Mouse (Mus musculus) embryonic facial prominence, embryonic 12.5 days (tissue): ENCODE measurements at regions not wholly inside any gene's neighbourhood (a gene's known extent, or its start where the extent isn't known, plus 50 kb on each side); places are given as distances from the start of the nearest gene placed in this dataset.

Source experiments
- ATAC-seq: fragments of 200-750 bp; cut with Nextera tagmentation; 2 replicates; pipeline ENCODE4 v1.8.0; 2017; ENCODE audit not compliant: insufficient number of reproducible peaks, insufficient read depth, low FRiP score, low TSS enrichment
- H3K27ac ChIP-seq: fragments of 300-500 bp; sonication (generic); 2 replicates; pipeline ENCODE4 v1.5.1; 2016; ENCODE audit warnings: mild to moderate bottlenecking
- H3K27me3 ChIP-seq: fragments of 300-500 bp; sonication (generic); 2 replicates; pipeline ENCODE4 v1.6.1; 2016; ENCODE audit warnings: mild to moderate bottlenecking, moderate library complexity
- H3K36me3 ChIP-seq: fragments of 300-500 bp; sonication (generic); 2 replicates; pipeline ENCODE4 v1.6.1; 2016; ENCODE audit warnings: mild to moderate bottlenecking
- H3K4me1 ChIP-seq: fragments of 300-500 bp; sonication (generic); 2 replicates; pipeline ENCODE4 v1.6.1; 2016
- H3K4me2 ChIP-seq: fragments of 300-500 bp; sonication (generic); replicated peaks from 2 replicates; pipeline ENCODE4 v1.6.1; 2016; ENCODE audit warnings: mild to moderate bottlenecking, moderate library complexity
- H3K4me3 ChIP-seq: fragments of 300-500 bp; sonication (generic); 2 replicates; pipeline ENCODE4 v1.5.1; 2016; ENCODE audit warnings: mild to moderate bottlenecking
- H3K9ac ChIP-seq: fragments of 300-500 bp; sonication (generic); 2 replicates; pipeline ENCODE4 v1.6.1; 2016; ENCODE audit warnings: mild to moderate bottlenecking, moderate library complexity
- H3K9me3 ChIP-seq: fragments of 300-500 bp; sonication (generic); 2 replicates; pipeline ENCODE4 v1.6.1; 2016; ENCODE audit warnings: mild to moderate bottlenecking, moderate library complexity
- WGBS: fragments of 180-500 bp; shearing (Covaris S2); methylation state at CpG from one replicate; pipeline ENCODE4 v1.1.7; 2016; 5-methylcytosine and 5-hydroxymethylcytosine counted together

DNA sequence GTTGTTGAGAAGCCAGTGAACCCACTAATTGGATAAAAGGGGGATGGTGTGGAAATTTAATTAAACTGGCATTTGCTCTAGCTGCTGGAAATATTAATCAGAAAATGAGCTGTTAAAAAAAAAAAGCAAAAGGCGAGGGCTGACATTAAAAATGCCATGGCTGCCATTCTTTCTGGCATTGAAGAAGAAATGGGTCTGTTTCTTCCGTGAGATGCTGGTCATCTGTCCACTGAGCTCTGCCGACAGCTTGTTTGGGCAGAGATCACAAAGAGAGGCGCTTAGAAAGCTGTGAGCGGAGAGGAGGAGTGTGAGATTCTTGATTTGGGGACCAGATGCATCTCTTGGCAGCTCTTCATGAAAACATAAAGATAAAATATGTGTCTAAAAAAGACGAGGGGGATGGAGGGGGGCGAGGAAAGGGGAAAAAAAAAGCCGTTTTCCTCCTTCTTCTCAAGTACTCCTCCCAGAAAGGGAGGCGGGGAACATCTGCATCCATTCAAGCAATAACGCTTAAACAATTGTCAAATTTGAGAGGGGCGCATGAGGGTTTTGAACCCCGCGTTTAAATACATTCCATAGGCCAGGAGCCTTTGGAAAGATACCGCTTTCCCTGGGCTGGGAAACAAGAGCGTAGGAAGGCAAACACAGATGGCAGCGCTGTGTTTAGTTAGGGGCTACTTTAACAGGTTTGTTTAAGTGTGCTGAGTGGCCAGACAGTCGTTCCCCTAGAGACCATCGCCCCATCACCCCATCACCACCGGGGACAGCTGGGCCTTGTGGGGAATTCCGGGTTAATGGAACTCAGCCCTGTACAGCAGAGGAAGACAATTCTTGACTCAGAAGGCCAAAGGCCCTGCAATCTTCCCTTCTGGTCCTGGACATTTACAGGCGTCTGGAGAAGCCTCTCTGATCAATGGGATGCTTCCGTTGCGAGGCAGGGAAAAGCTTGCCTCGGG lies 109.2 kb upstream of the Slit3 start:
- Histone ChIP-seq H3K27me3 (peaks cover 6% of the 10 kb centered on the region; the same call in 1 of the 2 replicates), H3K9ac (no peak overlapping the region), H3K36me3 (no peaks in the 10 kb centered on the region), H3K4me3 (no peak overlapping the region), H3K4me1 (peaks cover 11% of the 10 kb centered on the region), H3K9me3 (no peaks in the 10 kb centered on the region), H3K27ac (peak overlapping the region; percentile 23; the same call in 1 of the 2 replicates), H3K4me2 (peak overlapping the region; percentile 7; the same call in 1 of the 2 replicates)
- ATAC-seq: no peak
- 37% methylated on average over 24 of the region's 24 CpGs for WGBS

DNA sequence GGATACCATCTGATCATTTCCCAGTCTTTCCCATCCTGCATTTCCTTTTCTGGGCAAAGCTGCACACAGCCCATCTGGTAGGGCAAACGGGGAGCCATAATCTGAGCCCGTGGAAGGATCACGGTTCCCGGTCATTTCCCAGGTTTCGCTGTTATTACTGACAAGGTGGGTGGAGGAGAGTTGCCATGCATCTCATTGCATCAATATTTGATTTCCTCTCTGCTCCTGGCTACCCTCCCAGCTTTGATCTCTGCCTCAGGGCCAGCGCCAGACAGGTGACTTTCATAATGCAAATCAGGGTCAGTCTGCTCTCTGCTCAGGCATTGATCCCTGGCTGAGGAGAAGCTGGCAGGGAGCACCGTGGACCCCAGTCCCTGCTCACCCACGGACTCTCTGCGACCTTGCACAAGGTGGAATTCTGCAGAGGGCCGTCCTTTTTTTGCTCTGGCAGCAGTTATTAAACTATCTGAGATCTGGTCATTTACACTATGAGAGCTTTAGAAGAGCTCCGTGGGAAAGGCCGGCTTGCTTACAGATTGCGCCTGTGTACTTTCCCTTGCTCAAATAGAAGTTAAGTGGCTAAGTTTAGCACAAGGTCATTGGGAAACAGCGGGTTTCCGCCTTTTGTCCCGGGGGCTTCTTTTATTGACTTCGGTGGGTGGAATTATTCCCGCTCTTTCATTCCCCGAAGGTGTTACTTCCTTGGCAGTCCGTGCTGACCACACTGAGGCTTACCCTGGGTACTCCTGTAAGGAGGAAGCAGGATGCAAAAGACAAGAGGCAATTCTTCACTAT lies 114.1 kb upstream of the Slit3 start:
- H3K4me1 ChIP-seq: peaks cover 10% of the 10 kb centered on the region
- no peak overlapping the region for H3K4me2 ChIP-seq
- H3K36me3 ChIP-seq: no peaks in the 10 kb centered on the region
- H3K4me3 ChIP-seq: no peak overlapping the region
- H3K9me3 ChIP-seq: no peaks in the 10 kb centered on the region
- H3K27me3 ChIP-seq: peaks cover 6% of the 10 kb centered on the region; the same call in 1 of the 2 replicates
- no peak overlapping the region for H3K9ac ChIP-seq
- ATAC-seq: no peak
- 37% methylated on average over 20 of the region's 20 CpGs for WGBS
- H3K27ac ChIP-seq: no peak overlapping the region

DNA sequence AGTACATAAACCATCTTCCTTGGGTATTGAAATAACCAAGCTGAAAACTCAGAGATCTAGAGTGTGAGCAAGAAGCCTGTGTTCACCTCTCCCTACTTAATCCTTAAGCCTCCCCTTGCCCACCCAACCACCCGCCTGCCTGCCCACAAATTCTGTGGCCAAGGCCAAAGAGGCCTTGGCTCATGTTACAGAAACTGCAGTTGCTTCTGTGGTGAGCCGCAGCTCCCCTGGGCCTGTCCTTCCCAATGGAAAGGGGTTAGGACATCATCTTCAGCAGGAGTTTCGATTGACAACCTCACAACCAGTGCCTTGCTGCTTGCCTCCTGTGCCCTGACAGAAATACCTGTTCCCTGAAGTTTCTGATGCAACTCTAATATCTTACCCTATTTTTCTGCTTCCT lies 115.9 kb upstream of the Slit3 start:
- ATAC-seq: no peak
- no peaks in the 10 kb centered on the region for H3K36me3 ChIP-seq
- H3K4me1 ChIP-seq: peaks cover 9% of the 10 kb centered on the region
- H3K4me3 ChIP-seq: no peak overlapping the region
- no peak overlapping the region for H3K9ac ChIP-seq
- no peaks in the 10 kb centered on the region for H3K9me3 ChIP-seq
- no peak overlapping the region for H3K4me2 ChIP-seq
- 65% methylated on average over 3 of the region's 3 CpGs for WGBS
- H3K27ac ChIP-seq: no peak overlapping the region
- H3K27me3 ChIP-seq: peaks cover 6% of the 10 kb centered on the region; the same call in 1 of the 2 replicates

DNA sequence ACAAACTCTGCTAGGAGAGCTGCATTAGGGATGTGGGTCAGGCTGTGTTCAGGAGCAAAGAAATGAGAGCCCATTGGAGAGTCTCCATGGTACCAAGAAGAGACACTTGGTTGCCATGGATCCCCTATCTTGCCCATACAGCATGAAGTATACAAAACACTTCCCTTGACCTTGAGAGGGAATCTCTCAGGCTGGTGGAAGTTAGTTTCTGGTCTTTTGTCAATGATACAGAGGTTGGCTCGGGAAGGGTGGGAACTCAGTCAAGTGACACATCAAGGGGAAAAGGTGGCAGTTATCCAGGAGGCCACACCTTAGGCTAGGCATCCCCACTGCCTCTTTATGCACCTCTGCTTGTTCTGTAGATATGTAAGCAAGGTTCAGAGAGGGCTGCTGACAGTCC lies 116.6 kb upstream of the Slit3 start:
- Histone ChIP-seq H3K27ac (no peak overlapping the region), H3K36me3 (no peaks in the 10 kb centered on the region), H3K4me1 (peaks cover 9% of the 10 kb centered on the region), H3K9ac (no peak overlapping the region), H3K9me3 (no peaks in the 10 kb centered on the region), H3K4me3 (no peak overlapping the region), H3K27me3 (peaks cover 6% of the 10 kb centered on the region; the same call in 1 of the 2 replicates), H3K4me2 (no peak overlapping the region)
- ATAC-seq: no peak
- 75% methylated on average over 1 of the region's 1 CpGs for WGBS

DNA sequence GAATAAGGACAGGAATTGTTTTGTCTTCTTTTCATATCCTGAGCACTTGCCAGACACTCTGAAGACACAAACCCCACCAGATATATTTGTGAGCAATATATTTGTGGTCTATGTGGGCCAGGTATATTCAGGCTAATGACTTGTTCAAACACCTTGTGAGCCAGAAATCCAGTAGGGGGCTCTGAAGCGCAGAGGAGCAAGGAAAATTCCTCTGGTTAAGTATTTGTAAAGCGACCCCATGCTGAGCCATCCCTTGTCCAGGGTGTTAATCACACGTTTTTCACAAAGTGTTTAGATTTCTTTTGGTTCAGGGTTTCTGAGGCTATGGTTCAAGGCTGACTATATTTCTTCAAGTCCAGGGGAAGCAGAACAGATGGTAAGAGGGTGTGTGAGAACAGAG lies 117.1 kb upstream of the Slit3 start:
- no peaks in the 10 kb centered on the region for H3K36me3 ChIP-seq

DNA sequence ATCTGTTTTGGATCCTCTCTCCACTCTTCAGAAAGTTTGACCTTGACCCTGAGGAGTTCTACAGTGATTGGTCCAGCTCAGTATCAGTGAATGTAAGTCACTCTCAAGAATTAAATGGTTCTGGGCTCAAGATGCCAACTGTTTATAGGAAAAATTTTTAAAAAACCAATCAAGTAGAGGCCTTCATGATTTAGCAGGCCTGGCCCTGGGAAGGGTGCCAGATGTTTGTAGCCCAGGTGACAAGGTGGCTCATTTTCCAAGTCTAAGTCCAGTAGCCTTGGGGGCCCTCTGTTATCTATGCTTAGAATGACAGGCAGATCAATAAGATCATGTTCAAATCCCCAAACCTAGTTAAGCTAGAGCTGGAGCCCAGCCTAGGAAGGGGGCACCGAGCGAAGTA lies 123.1 kb upstream of the Slit3 start:
- Histone ChIP-seq H3K36me3 (no peaks in the 10 kb centered on the region), H3K9ac (no peak overlapping the region), H3K27me3 (no peaks in the 10 kb centered on the region), H3K4me3 (no peak overlapping the region), H3K27ac (no peak overlapping the region), H3K4me2 (no peak overlapping the region), H3K4me1 (no peaks in the 10 kb centered on the region), H3K9me3 (no peaks in the 10 kb centered on the region)
- 83% methylated on average over 2 of the region's 2 CpGs for WGBS
- ATAC-seq: no peak

More for the DNA sequence above, 117.1 kb upstream of the Slit3 start:
- Histone ChIP-seq H3K4me2 (no peak overlapping the region), H3K9ac (no peak overlapping the region), H3K27ac (no peak overlapping the region), H3K4me3 (no peak overlapping the region), H3K27me3 (peaks cover 6% of the 10 kb centered on the region; the same call in 1 of the 2 replicates), H3K4me1 (peaks cover 9% of the 10 kb centered on the region), H3K9me3 (no peaks in the 10 kb centered on the region)
- no peak for ATAC-seq
- 28% methylated on average over 3 of the region's 3 CpGs for WGBS

DNA sequence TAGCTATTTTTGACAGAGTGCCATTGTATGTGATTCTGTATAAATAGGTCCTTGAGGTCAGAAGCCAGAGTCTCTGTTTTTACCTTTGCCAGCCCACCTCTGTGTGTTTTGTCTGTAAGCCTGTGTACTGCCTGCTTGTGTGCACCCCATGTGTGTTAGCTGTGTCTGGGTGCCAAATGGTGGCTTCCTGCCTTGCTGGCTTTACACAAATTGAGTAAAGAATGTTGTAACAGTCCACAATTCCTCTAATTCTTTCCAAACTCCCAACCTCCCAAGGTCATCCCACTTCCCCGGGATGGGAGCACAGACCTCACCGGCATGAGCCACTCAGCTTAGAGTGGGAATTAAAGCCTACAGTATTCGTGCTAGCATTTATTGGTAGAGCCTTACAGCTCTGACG lies 125.5 kb upstream of the Slit3 start:
- Histone ChIP-seq H3K9me3 (no peaks in the 10 kb centered on the region), H3K4me2 (no peak overlapping the region), H3K4me3 (no peak overlapping the region), H3K9ac (no peak overlapping the region), H3K27me3 (no peaks in the 10 kb centered on the region), H3K4me1 (no peaks in the 10 kb centered on the region), H3K36me3 (no peaks in the 10 kb centered on the region), H3K27ac (no peak overlapping the region)
- WGBS: 74% methylated on average over 4 of the region's 4 CpGs
- no peak for ATAC-seq

DNA sequence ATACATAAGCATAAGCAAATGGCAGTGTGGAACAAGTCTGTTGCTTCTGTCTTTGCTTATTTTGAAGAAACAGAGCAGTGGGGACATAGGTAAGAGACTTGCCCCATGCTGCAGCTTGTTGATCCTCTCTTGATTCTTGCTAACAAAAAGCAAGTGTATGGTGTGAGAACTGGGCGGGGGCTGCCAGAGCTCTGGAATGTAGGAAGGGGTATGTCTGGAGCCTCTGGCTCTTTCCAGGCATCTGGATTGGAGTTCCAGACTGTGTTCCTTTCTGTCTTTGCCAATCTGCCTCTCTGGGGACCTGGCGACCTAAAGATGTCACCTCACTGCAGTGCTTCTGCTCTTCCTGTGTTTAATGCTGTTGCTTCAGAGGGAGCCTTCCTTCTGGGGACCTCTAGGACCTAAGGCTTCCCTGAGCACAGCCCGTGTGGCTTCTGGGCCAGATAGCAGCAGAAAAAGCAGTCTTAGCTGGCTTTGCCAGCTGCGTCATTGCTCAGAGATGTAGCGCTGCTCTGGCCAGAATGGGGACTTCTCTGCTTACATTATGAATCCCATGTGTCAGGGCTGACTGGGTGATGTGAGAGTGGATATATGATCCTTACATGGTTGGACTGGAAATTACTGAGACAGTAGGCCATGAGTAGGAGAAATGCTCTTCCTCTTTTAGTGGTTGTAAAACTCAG lies 138.1 kb upstream of the Slit3 start:
- Histone ChIP-seq H3K4me1 (no peaks in the 10 kb centered on the region; the same call in 1 of the 2 replicates), H3K9ac (no peak overlapping the region), H3K4me3 (no peak overlapping the region), H3K27me3 (no peaks in the 10 kb centered on the region), H3K36me3 (no peaks in the 10 kb centered on the region), H3K4me2 (no peak overlapping the region), H3K27ac (no peak overlapping the region), H3K9me3 (no peaks in the 10 kb centered on the region)
- ATAC-seq: no peak
- WGBS: 49% methylated on average over 5 of the region's 5 CpGs

DNA sequence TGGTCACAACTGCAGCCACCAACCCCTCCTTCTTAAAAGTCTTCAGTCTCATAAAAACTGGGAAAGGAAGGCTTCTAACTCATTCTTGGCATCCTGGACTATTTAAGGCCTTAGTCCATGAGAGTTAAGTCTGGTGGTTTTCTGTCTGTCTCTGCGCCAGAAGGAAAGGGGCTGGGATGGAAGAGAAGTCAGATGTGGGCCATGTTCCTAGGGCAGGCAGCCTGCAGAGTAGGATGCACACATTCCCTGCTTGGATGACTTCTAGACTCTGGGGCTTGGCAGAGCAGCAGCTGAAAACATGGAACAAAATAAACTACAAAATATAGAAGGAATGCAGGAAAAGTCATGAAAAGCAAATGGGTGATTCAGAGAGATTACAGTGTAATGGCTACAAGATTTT lies 140.8 kb upstream of the Slit3 start:
- Histone ChIP-seq H3K27ac (no peak overlapping the region), H3K36me3 (no peaks in the 10 kb centered on the region), H3K4me2 (no peak overlapping the region), H3K9me3 (no peaks in the 10 kb centered on the region), H3K4me3 (no peak overlapping the region), H3K27me3 (no peaks in the 10 kb centered on the region), H3K9ac (no peak overlapping the region), H3K4me1 (no peaks in the 10 kb centered on the region; the same call in 1 of the 2 replicates)
- 88% methylated on average over 1 of the region's 1 CpGs for WGBS
- ATAC-seq: no peak

DNA sequence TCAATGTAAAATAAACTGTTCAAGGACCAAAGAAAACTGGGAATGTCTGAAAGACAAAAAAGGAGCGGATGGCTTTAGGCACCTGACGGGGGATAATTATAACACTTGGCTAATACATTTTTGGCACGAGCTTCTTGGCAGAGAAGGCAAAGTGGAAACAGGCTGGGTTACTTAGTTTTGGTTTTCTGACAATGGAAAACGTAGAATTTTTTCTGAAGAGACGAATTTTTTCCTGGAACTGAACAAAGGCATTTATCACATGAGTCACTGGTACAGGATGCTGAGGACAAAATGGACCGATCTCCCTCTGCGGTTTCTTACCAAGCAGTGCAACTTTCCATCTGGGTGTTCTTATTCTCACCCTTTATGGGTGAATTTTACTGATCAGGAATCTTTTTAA lies 143.2 kb upstream of the Slit3 start:
- no peak for ATAC-seq
- WGBS: 83% methylated on average over 7 of the region's 7 CpGs

DNA sequence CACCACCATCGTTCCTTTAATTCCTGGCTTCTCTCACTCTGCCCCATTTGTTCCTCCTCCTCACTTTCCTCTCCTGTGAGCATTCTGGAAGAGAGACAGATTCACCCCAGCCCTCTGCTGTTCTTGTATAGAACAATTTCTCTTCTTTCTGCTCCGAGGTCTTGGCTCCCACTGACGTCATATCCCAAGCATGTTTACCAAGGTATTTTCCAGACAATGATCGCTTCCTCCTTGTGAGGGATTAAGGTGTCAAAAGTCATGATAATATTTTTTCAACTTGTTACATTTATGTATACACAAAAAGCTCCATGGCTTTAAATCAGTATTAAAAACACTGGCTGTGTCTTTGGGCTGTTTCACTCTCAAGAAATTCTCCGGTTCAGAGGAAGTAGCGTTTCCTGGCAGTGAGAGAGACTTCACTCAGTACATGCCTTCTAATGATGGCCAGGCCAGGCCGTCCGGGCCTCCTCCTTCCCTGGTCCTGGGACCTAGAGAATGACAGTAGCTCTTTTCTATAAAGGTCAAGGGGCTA lies 142.4 kb upstream of the Spdl1 start:
- H3K9me3 ChIP-seq: no peaks in the 10 kb centered on the region
- no peaks in the 10 kb centered on the region for H3K27me3 ChIP-seq
- H3K36me3 ChIP-seq: no peaks in the 10 kb centered on the region
- 46% methylated on average over 8 of the region's 8 CpGs for WGBS
- H3K4me2 ChIP-seq: no peak overlapping the region
- H3K4me1 ChIP-seq: peaks cover 3% of the 10 kb centered on the region
- ATAC-seq: no peak
- H3K27ac ChIP-seq: no peak overlapping the region
- H3K9ac ChIP-seq: no peak overlapping the region
- H3K4me3 ChIP-seq: no peak overlapping the region

More for the DNA sequence above, 143.2 kb upstream of the Slit3 start:
- no peaks in the 10 kb centered on the region for H3K36me3 ChIP-seq
- H3K27ac ChIP-seq: no peak overlapping the region
- no peak overlapping the region for H3K4me3 ChIP-seq
- H3K9ac ChIP-seq: no peak overlapping the region
- no peaks in the 10 kb centered on the region for H3K27me3 ChIP-seq
- no peak overlapping the region for H3K4me2 ChIP-seq
- H3K9me3 ChIP-seq: no peaks in the 10 kb centered on the region
- peaks cover 3% of the 10 kb centered on the region for H3K4me1 ChIP-seq
